ENCODE assay signal across 27 mouse cellular contexts in the genomic region with DNA sequence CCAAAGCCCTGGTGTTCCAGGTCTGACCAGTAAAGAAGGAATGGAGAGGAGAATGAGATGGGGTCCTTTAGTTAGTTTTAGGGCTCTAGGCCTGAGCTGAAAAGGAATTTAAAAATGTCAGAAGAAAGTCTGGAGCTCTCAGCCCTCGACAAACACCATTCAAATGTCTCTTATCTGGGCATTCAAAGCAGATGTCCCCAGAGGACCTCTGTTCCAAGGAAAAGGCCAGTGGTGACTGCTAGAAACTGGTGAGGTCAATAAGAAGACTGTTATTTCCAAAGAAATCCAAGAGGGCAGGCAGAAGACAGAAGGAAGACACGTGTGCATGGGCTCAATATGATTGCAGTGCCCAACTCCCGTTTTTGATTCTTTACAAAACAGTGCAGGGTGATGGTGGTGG.
"Had no signal": no experiment of that assay in that cellular context is flagged by ENCODE, and none has a peak within 500 bp of the region (broad histone marks: within the 10 kb centered on the region; RNA-seq: fewer than 3 reads in every experiment).

No protein-coding gene starts in this region.

- H3K4me3 ChIP-seq: embryonic facial prominence, embryonic 10.5 days; embryonic facial prominence, embryonic 12.5 days; embryonic facial prominence, embryonic 13.5 days; embryonic facial prominence, embryonic 15.5 days; erythroblast, embryonic 14.5 days; forebrain, embryonic 10.5 days; forebrain, embryonic 12.5 days; forebrain, embryonic 13.5 days; forebrain, embryonic 15.5 days; gastrocnemius, adult 2 months; heart, adult 2 months had no signal

- H3K36me3 ChIP-seq: embryonic facial prominence, embryonic 10.5 days; embryonic facial prominence, embryonic 12.5 days; embryonic facial prominence, embryonic 13.5 days; embryonic facial prominence, embryonic 15.5 days; forebrain, embryonic 10.5 days; forebrain, embryonic 12.5 days; forebrain, embryonic 15.5 days had no signal

- ATAC-seq: forebrain, embryonic 13.5 days; forebrain, embryonic 14.5 days; forebrain, embryonic 15.5 days; forebrain, embryonic 16.5 days; forebrain, postnatal 0 days had no signal

- H3K27ac ChIP-seq: embryonic facial prominence, embryonic 10.5 days; embryonic facial prominence, embryonic 12.5 days; embryonic facial prominence, embryonic 13.5 days; embryonic facial prominence, embryonic 15.5 days; forebrain, embryonic 10.5 days; forebrain, embryonic 12.5 days; forebrain, embryonic 13.5 days; forebrain, embryonic 15.5 days; gastrocnemius, adult 2 months; heart, adult 2 months had no signal

- H3K27me3 ChIP-seq: embryonic facial prominence, embryonic 12.5 days; embryonic facial prominence, embryonic 13.5 days; embryonic facial prominence, embryonic 15.5 days; forebrain, embryonic 12.5 days; forebrain, embryonic 13.5 days; forebrain, embryonic 15.5 days had no signal

- H3K4me2 ChIP-seq: embryonic facial prominence, embryonic 12.5 days; embryonic facial prominence, embryonic 13.5 days; embryonic facial prominence, embryonic 15.5 days; forebrain, embryonic 12.5 days; forebrain, embryonic 13.5 days; forebrain, embryonic 15.5 days had no signal

- H3K4me1 ChIP-seq: forebrain, embryonic 13.5 days; forebrain, embryonic 15.5 days had no signal

- DNase-seq: cerebellum, adult 2 months; cerebellum, adult 8-10 months; cerebellum, adult 9-10 months; cerebellum, adult 9-11 months; cerebellum, postnatal 10 days; cerebellum, postnatal 14 days; cerebellum, postnatal 25 days; cerebellum, postnatal 36 days; embryo, embryonic 11 days; forebrain, postnatal 0 days; gastrocnemius, adult 2 months; gastrocnemius, postnatal 10 days; gastrocnemius, postnatal 14 days; gastrocnemius, postnatal 25 days; gastrocnemius, postnatal 36 days; heart, adult 2 months had no signal

- H3K9me3 ChIP-seq: embryonic facial prominence, embryonic 10.5 days; embryonic facial prominence, embryonic 12.5 days; embryonic facial prominence, embryonic 13.5 days; embryonic facial prominence, embryonic 15.5 days; forebrain, embryonic 10.5 days; forebrain, embryonic 12.5 days; forebrain, embryonic 13.5 days; forebrain, embryonic 15.5 days had no signal

- H3K9ac ChIP-seq: embryonic facial prominence, embryonic 12.5 days; embryonic facial prominence, embryonic 13.5 days; embryonic facial prominence, embryonic 15.5 days; forebrain, embryonic 12.5 days; forebrain, embryonic 13.5 days; forebrain, embryonic 15.5 days; forebrain, postnatal 0 days had no signal
